Mouse (Mus musculus) hindbrain, embryonic 11.5 days (tissue): Measurements from ENCODE around the gene Eda. TPM values are rescaled to one million over a fixed set of nuclear protein-coding genes. Genes with fewer than 3 reads are reported as not detected.
"Not testable (repeated sequence)": the region's sequence is repeated elsewhere in the genome, so short reads cannot be mapped to it uniquely, and the experiment has no call there.

Experiments
- ATAC-seq: fragments of 200-750 bp; cut with Nextera tagmentation; 2 replicates; pipeline ENCODE4 v1.8.0; 2017; ENCODE audit warnings: mild to moderate bottlenecking, moderate TSS enrichment, moderate library complexity; ENCODE audit not compliant: low FRiP score
- DNase-seq: peaks from one replicate; pipeline ENCODE4 v3.0.0-alpha.2; 2015; ENCODE audit warnings: low spot score
- H3K27ac ChIP-seq: fragments of 300-500 bp; sonication (generic); 2 replicates; pipeline ENCODE4 v1.5.1; 2014; ENCODE audit warnings: mild to moderate bottlenecking, low read depth, low read length
- H3K27me3 ChIP-seq: fragments of 300-500 bp; sonication (generic); 2 replicates; pipeline ENCODE4 v1.6.1; 2014; ENCODE audit warnings: mild to moderate bottlenecking, low read length, moderate library complexity, mixed read lengths; ENCODE audit not compliant: control insufficient read depth, insufficient read depth
- H3K36me3 ChIP-seq: fragments of 300-500 bp; sonication (generic); 2 replicates; pipeline ENCODE4 v1.6.1; 2014; ENCODE audit warnings: mild to moderate bottlenecking, low read length, moderate library complexity, mixed read lengths; ENCODE audit not compliant: control insufficient read depth, insufficient read depth
- H3K4me1 ChIP-seq: fragments of 300-500 bp; sonication (generic); replicated peaks from 2 replicates; pipeline ENCODE4 v1.6.1; 2014; ENCODE audit warnings: low read length, mixed read lengths; ENCODE audit not compliant: control insufficient read depth, insufficient read depth
- H3K4me2 ChIP-seq: fragments of 300-500 bp; sonication (generic); replicated peaks from 2 replicates; pipeline ENCODE4 v1.6.1; 2014; ENCODE audit warnings: mild to moderate bottlenecking, low read depth, low read length
- H3K4me3 ChIP-seq: fragments of 300-500 bp; sonication (generic); 2 replicates; pipeline ENCODE4 v1.5.1; 2014; ENCODE audit warnings: low read depth, low read length
- H3K9ac ChIP-seq: fragments of 300-500 bp; sonication (generic); 2 replicates; pipeline ENCODE4 v1.6.1; 2014; ENCODE audit warnings: low read depth, low read length
- H3K9me3 ChIP-seq: fragments of 300-500 bp; sonication (generic); 2 replicates; pipeline ENCODE4 v1.6.1; 2016; ENCODE audit warnings: low read length; ENCODE audit not compliant: control insufficient read depth
- WGBS: fragments of 180-500 bp; shearing (Covaris S2); extraction: QIAGEN DNeasy Blood & Tissue Kit; methylation state at CpG from one replicate; pipeline ENCODE4 v1.1.7; 2014; 5-methylcytosine and 5-hydroxymethylcytosine counted together
- polyA plus RNA-seq: library from polyadenylated mRNA; unstranded; fragments of >200 nt; fragmentation: Nextera tagmentation; extraction: Ambion mirVana; gene quantifications from 2 replicates; pipeline ENCODE4 v1.2.1, GENCODE M21; 2014

Eda gene
- polyA plus RNA-seq, 1 experiment from 2014 or later: 1.9 TPM

DNA sequence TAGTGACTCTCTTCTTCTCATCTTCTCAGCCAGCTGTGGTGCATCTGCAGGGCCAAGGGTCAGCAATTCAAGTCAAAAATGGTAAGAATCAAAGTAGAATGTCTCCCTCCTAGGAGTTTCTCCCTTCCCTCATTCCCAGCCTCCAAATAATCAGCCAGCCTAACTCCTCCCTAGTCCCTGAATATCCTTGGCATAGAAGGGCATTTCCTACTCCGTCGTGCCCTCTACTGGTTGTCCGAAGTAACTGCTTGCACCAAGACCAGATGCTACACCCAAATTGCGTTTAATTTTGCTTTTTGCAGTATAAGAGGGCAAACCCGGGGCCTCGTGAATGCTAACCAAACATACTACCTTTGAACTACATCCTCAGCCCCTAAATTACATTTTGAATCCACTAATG, 416.9 kb downstream of the Eda start:
- Histone ChIP-seq H3K27me3 (peaks cover 4% of the 10 kb centered on the region; the same call in 1 of the 2 replicates), H3K27ac (no peak overlapping the region), H3K4me1 (no peaks in the 10 kb centered on the region), H3K4me3 (no peak overlapping the region), H3K9me3 (no peaks in the 10 kb centered on the region), H3K9ac (no peak overlapping the region), H3K36me3 (no peaks in the 10 kb centered on the region), H3K4me2 (no peak overlapping the region)
- peak; percentile 36 for DNase-seq
- 31% methylated on average over 6 of the region's 6 CpGs for WGBS
- ATAC-seq: no peak

GRCm38 (mm10) chrX:100394223-100394861, 418.9 kb downstream of the Eda start:
- Histone ChIP-seq H3K36me3 (no peaks in the 10 kb centered on the region), H3K27me3 (peaks cover 4% of the 10 kb centered on the region; the same call in 1 of the 2 replicates), H3K9ac (no peak overlapping the region), H3K4me2 (no peak overlapping the region), H3K9me3 (no peaks in the 10 kb centered on the region), H3K4me1 (no peaks in the 10 kb centered on the region), H3K27ac (no peak overlapping the region), H3K4me3 (no peak overlapping the region)
- DNase-seq (no peak), ATAC-seq (no peak)
- WGBS: 54% methylated on average over 7 of the region's 7 CpGs

DNA sequence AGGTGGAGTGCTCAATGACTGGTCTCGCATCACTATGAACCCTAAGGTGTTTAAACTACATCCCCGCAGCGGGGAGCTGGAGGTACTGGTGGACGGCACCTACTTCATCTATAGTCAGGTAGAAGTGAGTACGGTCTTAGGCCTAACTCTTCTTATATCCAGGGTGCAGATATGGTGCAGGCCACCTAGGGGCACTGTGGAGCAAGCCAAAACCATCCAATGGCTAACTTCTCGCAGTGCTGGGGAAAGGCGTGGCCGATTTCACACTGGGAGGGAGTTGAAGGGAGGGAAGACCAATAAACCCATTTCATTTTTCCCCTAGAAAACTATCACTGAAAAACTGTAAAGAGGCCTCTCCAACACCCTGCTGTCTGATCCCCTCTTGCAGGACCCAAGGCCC, 419.6 kb downstream of the Eda start:
- Histone ChIP-seq H3K9ac (no peak overlapping the region), H3K4me2 (no peak overlapping the region), H3K36me3 (no peaks in the 10 kb centered on the region), H3K27me3 (peaks cover 4% of the 10 kb centered on the region; the same call in 1 of the 2 replicates), H3K9me3 (no peaks in the 10 kb centered on the region), H3K4me1 (no peaks in the 10 kb centered on the region), H3K4me3 (no peak overlapping the region), H3K27ac (no peak overlapping the region)
- ATAC-seq (no peak), DNase-seq (peak; percentile 0)
- WGBS: 82% methylated on average over 8 of the region's 8 CpGs

GRCm38 (mm10) chrX:100400900-100401299, 425.5 kb downstream of the Eda start:
- Histone ChIP-seq H3K9me3 (no peaks in the 10 kb centered on the region), H3K27me3 (no peaks in the 10 kb centered on the region)

GRCm38 (mm10) chrX:100401657-100402056, 426.3 kb downstream of the Eda start:
- Histone ChIP-seq H3K9ac (no peak overlapping the region), H3K27ac (no peak overlapping the region), H3K27me3 (no peaks in the 10 kb centered on the region), H3K4me2 (no peak overlapping the region), H3K36me3 (no peaks in the 10 kb centered on the region), H3K4me3 (no peak overlapping the region), H3K4me1 (no peaks in the 10 kb centered on the region), H3K9me3 (no peaks in the 10 kb centered on the region)
- no peak for ATAC-seq
- DNase-seq: no peak
- WGBS: 81% methylated on average over 5 of the region's 5 CpGs

More at GRCm38 (mm10) chrX:100400900-100401299, 425.5 kb downstream of the Eda start:
- H3K4me3 ChIP-seq: no peak overlapping the region
- no peaks in the 10 kb centered on the region for H3K4me1 ChIP-seq
- H3K27ac ChIP-seq: no peak overlapping the region
- no peak for ATAC-seq
- no peak overlapping the region for H3K4me2 ChIP-seq
- DNase-seq: no peak
- H3K36me3 ChIP-seq: no peaks in the 10 kb centered on the region
- no peak overlapping the region for H3K9ac ChIP-seq

DNA sequence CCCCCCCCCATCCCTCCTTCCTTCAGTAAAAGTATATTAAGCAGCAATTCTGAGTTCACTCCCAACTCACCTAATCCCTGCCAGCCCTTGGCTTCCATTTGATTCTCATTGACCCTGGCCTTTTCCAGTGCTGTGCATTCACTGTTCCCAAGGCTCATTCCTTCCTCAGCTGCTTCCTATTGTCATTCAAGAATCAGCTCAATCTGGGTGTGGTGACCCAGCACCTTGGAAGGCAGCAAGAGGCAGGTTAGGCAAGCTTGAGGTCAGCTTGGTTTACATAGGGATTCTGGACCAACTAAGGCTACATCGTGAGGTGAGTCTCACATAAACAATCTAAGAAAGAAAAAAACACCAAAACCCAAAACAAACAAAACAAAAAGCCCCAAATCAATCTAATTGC, 433.8 kb downstream of the Eda start:
- Histone ChIP-seq H3K9me3 (no peaks in the 10 kb centered on the region), H3K4me1 (no peaks in the 10 kb centered on the region), H3K9ac (no peak overlapping the region), H3K36me3 (no peaks in the 10 kb centered on the region), H3K4me2 (no peak overlapping the region), H3K27ac (no peak overlapping the region), H3K27me3 (no peaks in the 10 kb centered on the region), H3K4me3 (no peak overlapping the region)
- WGBS: 62% methylated on average over 1 of the region's 1 CpGs
- DNase-seq: no peak
- no peak for ATAC-seq

- WGBS: 89% methylated on average over 20 of the region's 21 CpGs
- H3K9me3 ChIP-seq: no peaks in the 10 kb centered on the region
- H3K36me3 ChIP-seq: no peaks in the 10 kb centered on the region
- no peak within 1 kb of the TSS for H3K4me2 ChIP-seq
- H3K4me1 ChIP-seq: no peaks in the 10 kb centered on the region
- no peak for ATAC-seq
- no peak within 1 kb of the TSS for H3K4me3 ChIP-seq
- no peak within 1 kb of the TSS for H3K9ac ChIP-seq
- no peak within 1 kb of the TSS for H3K27ac ChIP-seq
- no peak for DNase-seq
- peaks cover 3% of the 10 kb centered on the region; the same call in 1 of the 2 replicates for H3K27me3 ChIP-seq
Measured at GRCm38 (mm10) chrX:100428693-100429092, 453.3 kb downstream of the Eda start, which contains the start of gene Otud6a. Otud6a (plus strand) TSS chrX:100429013.

DNA sequence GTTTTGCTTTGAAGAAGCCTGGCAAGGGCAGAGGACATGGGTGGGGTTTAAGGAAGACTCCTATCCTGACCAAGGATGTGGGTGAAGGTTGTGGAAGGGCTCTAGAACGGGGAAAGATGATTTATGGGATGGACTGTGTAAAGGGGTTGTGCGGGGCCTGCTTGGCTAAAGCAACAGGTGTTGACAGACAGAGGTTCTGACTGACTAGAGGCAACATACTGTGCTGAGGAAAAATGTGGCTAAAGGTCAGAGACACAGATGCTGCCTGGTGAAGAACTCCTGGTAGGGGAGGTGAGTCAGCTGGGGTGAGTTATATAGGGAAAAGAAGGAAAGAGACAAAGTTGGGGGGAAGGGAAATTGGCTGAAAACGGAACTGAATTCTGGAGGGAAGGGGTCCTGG, 456.9 kb downstream of the Eda start:
- Histone ChIP-seq H3K9ac (no peak overlapping the region), H3K4me2 (no peak overlapping the region), H3K4me1 (no peaks in the 10 kb centered on the region), H3K27ac (no peak overlapping the region), H3K27me3 (peaks cover 7% of the 10 kb centered on the region; the same call in 1 of the 2 replicates), H3K4me3 (no peak overlapping the region), H3K36me3 (no peaks in the 10 kb centered on the region), H3K9me3 (no peaks in the 10 kb centered on the region)
- DNase-seq (no peak), ATAC-seq (no peak)
- WGBS: 64% methylated on average over 3 of the region's 3 CpGs

DNA sequence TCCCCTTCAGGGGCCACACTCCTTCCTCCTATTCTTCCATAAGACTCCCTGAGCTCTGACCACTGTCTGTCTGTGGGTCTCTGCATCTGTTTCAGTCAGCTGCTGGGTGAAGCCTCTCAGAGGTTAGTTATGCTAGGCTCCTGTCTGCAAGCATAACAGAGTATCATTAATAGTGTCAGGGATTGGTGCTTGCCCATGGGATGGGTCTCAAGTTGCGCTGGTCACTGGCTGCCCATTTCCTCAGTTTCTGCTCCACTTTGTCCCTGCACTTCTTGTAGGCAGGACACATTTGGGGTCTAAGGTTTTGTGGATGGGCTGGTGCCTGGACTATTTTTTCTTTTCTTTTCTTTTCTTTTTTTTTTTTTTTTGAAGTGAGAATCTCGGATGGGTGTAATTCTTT, 467.2 kb downstream of the Eda start, which contains the start of gene Awat2:
Gene Awat2, minus strand, starts transcription at position 101 of the 400 bp plus-strand sequence.
- not testable (repeated sequence) for H3K4me1 ChIP-seq, H3K4me3 ChIP-seq, H3K4me2 ChIP-seq, H3K27ac ChIP-seq, DNase-seq, H3K36me3 ChIP-seq, H3K9ac ChIP-seq, ATAC-seq, H3K27me3 ChIP-seq, H3K9me3 ChIP-seq
- WGBS: 94% methylated on average over 2 of the region's 2 CpGs
